ENCODE assay signal across 18 mouse cellular contexts in the genomic region with DNA sequence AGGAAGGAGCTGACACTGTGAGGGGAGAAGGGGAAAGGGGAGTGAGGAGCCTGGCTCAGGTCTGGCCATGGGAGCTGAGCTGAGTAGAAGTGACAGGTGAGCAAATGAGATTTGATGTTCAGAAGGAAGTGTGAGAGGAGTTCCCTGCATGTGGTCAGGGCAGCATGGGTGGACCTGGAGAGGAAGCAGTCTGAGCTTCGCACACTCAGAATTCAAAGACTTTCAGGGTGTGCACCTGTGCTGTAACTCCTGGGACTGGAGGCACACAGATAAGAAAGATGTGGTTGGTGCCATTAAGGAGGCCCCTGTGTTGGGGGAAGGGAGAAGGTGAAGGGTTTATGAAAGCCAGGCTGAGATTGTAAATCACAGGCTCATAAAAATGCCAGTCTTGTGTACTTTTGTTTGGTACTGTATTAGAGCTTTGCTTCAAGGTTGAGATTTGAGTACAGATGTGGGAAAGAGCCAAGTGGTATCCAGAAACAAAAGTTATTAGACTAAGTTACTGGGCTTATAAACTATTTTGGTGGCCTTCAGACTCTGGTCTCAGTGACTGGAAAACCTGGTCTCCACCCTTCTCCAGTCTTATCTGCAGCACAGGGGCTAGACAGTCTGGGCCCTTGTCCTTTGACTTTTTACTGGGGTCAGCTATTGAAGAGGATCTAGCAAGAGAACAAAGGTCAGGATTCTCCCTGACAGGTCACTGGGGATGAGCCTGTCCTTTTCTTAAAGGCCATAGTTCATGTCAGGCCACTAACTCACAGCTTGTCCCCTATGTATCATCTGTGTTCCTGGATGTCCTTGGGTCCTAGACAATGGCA. TPM values are rescaled to one million over a fixed set of nuclear protein-coding genes. Genes with fewer than 3 reads are reported as not detected.
DNase-seq lines count a peak whose midpoint lies in the region; ATAC-seq lines count a peak whose summit lies in the region.
"Had no signal": no experiment of that assay in that cellular context is flagged by ENCODE, and none has a peak within 500 bp of the region (broad histone marks: within the 10 kb centered on the region; RNA-seq: fewer than 3 reads in every experiment).

No protein-coding gene starts in this region.

- H3K27ac ChIP-seq in kidney, embryonic 14.5 days (ENCODE audit: low read depth, low read length): no peak overlapping the region
- H3K27ac ChIP-seq in midbrain, embryonic 15.5 days: no peak overlapping the region
- H3K27ac ChIP-seq: forebrain, embryonic 15.5 days; hindbrain, embryonic 15.5 days; midbrain, embryonic 12.5 days had no signal

- 22% methylated on average over 1 of the region's 1 CpGs for WGBS in kidney, embryonic 14.5 days
- WGBS in midbrain, embryonic 15.5 days: 83% methylated on average over 1 of the region's 1 CpGs

- no peak overlapping the region for H3K4me3 ChIP-seq in kidney, embryonic 14.5 days (ENCODE audit: low read length)
- H3K4me3 ChIP-seq in midbrain, embryonic 15.5 days: no peak overlapping the region
- H3K4me3 ChIP-seq: forebrain, embryonic 15.5 days; hindbrain, embryonic 15.5 days; midbrain, embryonic 12.5 days; myocyte had no signal

- H3K4me1 ChIP-seq in kidney, embryonic 14.5 days (ENCODE audit: control insufficient read depth, insufficient read depth, low read length): peaks cover 15% of the 10 kb centered on the region; the same call in 1 of the 2 replicates
- H3K4me1 ChIP-seq in midbrain, embryonic 15.5 days: no peaks in the 10 kb centered on the region
- H3K4me1 ChIP-seq: forebrain, embryonic 15.5 days had no signal

- peak; percentile 62; the same call in 1 of the 2 replicates for ATAC-seq in kidney, embryonic 14.5 days (ENCODE audit: low FRiP score, low TSS enrichment)
- ATAC-seq in midbrain, embryonic 15.5 days (replicated peaks): no peak
- ATAC-seq: forebrain, embryonic 15.5 days had no signal

- DNase-seq in kidney, postnatal 14 days: no peak
- peak; percentile 19 to 30 for DNase-seq in urinary bladder, postnatal 36 days (ENCODE audit: low spot score in 2 of 2)
- DNase-seq in urinary bladder, adult 2 months (ENCODE audit: low spot score): no peak
- DNase-seq in mesoderm, embryonic 11.5 days (ENCODE audit: low read depth, low spot score): peak; percentile 63
- DNase-seq in gastrocnemius, adult 8-10 months (ENCODE audit: low spot score in 2 of 2): no peak
- no peak for DNase-seq in thymus, postnatal 0 days (ENCODE audit: low spot score)
- DNase-seq: cerebellum, adult 11-12 months; gastrocnemius, postnatal 10 days; heart, postnatal 14 days; lung, adult 18-20 months; lung, postnatal 4 days; thymus, postnatal 14 days had no signal

- H3K4me2 ChIP-seq in kidney, embryonic 14.5 days (replicated peaks; ENCODE audit: low read depth, low read length): no peak overlapping the region
- no peak overlapping the region for H3K4me2 ChIP-seq in midbrain, embryonic 15.5 days
- H3K4me2 ChIP-seq: forebrain, embryonic 15.5 days; hindbrain, embryonic 15.5 days; midbrain, embryonic 12.5 days had no signal

- no peaks in the 10 kb centered on the region for H3K9me3 ChIP-seq in kidney, embryonic 14.5 days (ENCODE audit: control insufficient read depth, low read length)
- H3K9me3 ChIP-seq in midbrain, embryonic 15.5 days: no peaks in the 10 kb centered on the region
- H3K9me3 ChIP-seq: forebrain, embryonic 15.5 days; hindbrain, embryonic 15.5 days; midbrain, embryonic 12.5 days had no signal

- no peaks in the 10 kb centered on the region for H3K36me3 ChIP-seq in kidney, embryonic 14.5 days (ENCODE audit: control insufficient read depth, insufficient read depth, low read length)
- H3K36me3 ChIP-seq in midbrain, embryonic 15.5 days (replicated peaks): no peaks in the 10 kb centered on the region
- H3K36me3 ChIP-seq: forebrain, embryonic 15.5 days; hindbrain, embryonic 15.5 days; midbrain, embryonic 12.5 days had no signal

- H3K9ac ChIP-seq in kidney, embryonic 14.5 days (ENCODE audit: low read depth, low read length): no peak overlapping the region
- H3K9ac ChIP-seq in midbrain, embryonic 15.5 days: no peak overlapping the region
- H3K9ac ChIP-seq: forebrain, embryonic 15.5 days; hindbrain, embryonic 15.5 days; midbrain, embryonic 12.5 days had no signal

- H3K27me3 ChIP-seq in kidney, embryonic 14.5 days (ENCODE audit: control insufficient read depth, insufficient read depth, low read length): no peaks in the 10 kb centered on the region
- no peaks in the 10 kb centered on the region for H3K27me3 ChIP-seq in midbrain, embryonic 15.5 days (replicated peaks)
- H3K27me3 ChIP-seq: forebrain, embryonic 15.5 days; hindbrain, embryonic 15.5 days; midbrain, embryonic 12.5 days had no signal

RNA-seq across cellular contexts. Expression of a gene that starts 13.0 kb away (rescaled TPM):
- polyA plus RNA-seq in kidney, embryonic 14.5 days (2014; fragmentation: Nextera tagmentation; extraction: Ambion mirVana): 18.4 and 22.4 TPM in 2 replicates
- 10.2 and 14.9 TPM in 2 replicates for polyA plus RNA-seq in urinary bladder, adult 2 months (2012; rRNA removed)
- total RNA-seq in gastrocnemius, adult 8-10 months (2022): 1 to 10 TPM; 4.6 to 6.6 (median 5.1) TPM
- polyA plus RNA-seq in thymus, postnatal 0 days (2015; fragmentation: Nextera tagmentation; extraction: Ambion mirVana): 2.6 and 3.7 TPM in 2 replicates
- polyA plus RNA-seq in midbrain, embryonic 15.5 days (2015; fragmentation: Nextera tagmentation; extraction: Ambion mirVana): 6.7 and 9.3 TPM in 2 replicates

Comparison
In these comparisons a context has a peak if more than half of its experiments do, and no peak if none do; other contexts are left out.
1. DNase-seq: peak in urinary bladder, postnatal 36 days (2 of 2) and mesoderm, embryonic 11.5 days (single experiment); none in kidney, postnatal 14 days (single experiment), urinary bladder, adult 2 months (single experiment), gastrocnemius, adult 8-10 months (0 of 2) and thymus, postnatal 0 days (single experiment).